Mouse (Mus musculus) heart, embryonic 10.5 days (tissue): Measurements from ENCODE around the gene Pitpnc1. TPM values are rescaled to one million over a fixed set of nuclear protein-coding genes. Genes with fewer than 3 reads are reported as not detected.

Experiments used
- DNase-seq: peaks from one replicate; pipeline ENCODE4 v3.0.0-alpha.2; 2017; ENCODE audit warnings: low spot score
- H3K27ac ChIP-seq: fragments of 300-500 bp; sonication (generic); 2 replicates; pipeline ENCODE4 v1.5.1; 2016; ENCODE audit warnings: mild to moderate bottlenecking
- H3K27me3 ChIP-seq: fragments of 300-500 bp; sonication (generic); 2 replicates; pipeline ENCODE4 v1.6.1; 2016; ENCODE audit warnings: mild to moderate bottlenecking; ENCODE audit not compliant: poor library complexity, insufficient read depth, severe bottlenecking
- H3K36me3 ChIP-seq: fragments of 300-500 bp; sonication (generic); 2 replicates; pipeline ENCODE4 v1.6.1; 2016; ENCODE audit warnings: mild to moderate bottlenecking, moderate library complexity
- H3K4me1 ChIP-seq: fragments of 300-500 bp; sonication (generic); 2 replicates; pipeline ENCODE4 v1.6.1; 2016; ENCODE audit warnings: mild to moderate bottlenecking
- H3K4me3 ChIP-seq: fragments of 300-500 bp; sonication (generic); 2 replicates; pipeline ENCODE4 v1.5.1; 2016; ENCODE audit warnings: mild to moderate bottlenecking, moderate library complexity
- H3K9me3 ChIP-seq: fragments of 300-500 bp; sonication (generic); 2 replicates; pipeline ENCODE4 v1.6.1; 2016; ENCODE audit warnings: mild to moderate bottlenecking, moderate library complexity
- WGBS: fragments of 180-500 bp; shearing (Covaris S2); methylation state at CpG from one replicate; pipeline ENCODE4 v1.1.7; 2016; 5-methylcytosine and 5-hydroxymethylcytosine counted together
- polyA plus RNA-seq: library from polyadenylated mRNA; unstranded; fragments of >200 nt; fragmentation: Nextera tagmentation; extraction: Ambion mirVana; gene quantifications from 2 replicates; pipeline ENCODE4 v1.2.1, GENCODE M21; 2016

Gene Pitpnc1
- polyA plus RNA-seq, 1 experiment from 2014 or later: 11.6 TPM

DNA sequence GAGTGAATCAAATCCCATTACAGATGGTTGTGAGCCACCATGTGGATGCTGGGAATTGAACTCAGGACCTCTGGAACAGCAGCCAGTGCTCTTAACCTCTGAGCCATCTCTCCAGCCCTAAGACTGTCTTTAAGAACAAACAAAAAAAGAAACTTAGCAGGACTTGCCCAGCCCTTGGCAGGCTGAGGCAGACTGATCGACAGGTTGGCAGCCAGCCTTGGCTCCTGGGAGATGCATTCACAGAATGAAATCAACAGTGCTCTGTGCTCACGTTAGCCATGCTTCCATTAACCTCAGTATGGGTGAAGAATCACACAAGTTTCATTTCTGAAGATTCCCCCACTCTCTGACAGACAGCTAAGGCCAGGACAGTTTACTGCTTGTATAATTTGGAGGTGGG, 280.1 kb downstream of the Pitpnc1 start:
- no peak for DNase-seq
- Histone ChIP-seq H3K4me1 (peaks cover 13% of the 10 kb centered on the region), H3K4me3 (no peak overlapping the region), H3K27ac (no peak overlapping the region), H3K9me3 (no peaks in the 10 kb centered on the region), H3K27me3 (no peaks in the 10 kb centered on the region), H3K36me3 (peaks cover 10% of the 10 kb centered on the region)
- 85% methylated on average over 2 of the region's 2 CpGs for WGBS

DNA sequence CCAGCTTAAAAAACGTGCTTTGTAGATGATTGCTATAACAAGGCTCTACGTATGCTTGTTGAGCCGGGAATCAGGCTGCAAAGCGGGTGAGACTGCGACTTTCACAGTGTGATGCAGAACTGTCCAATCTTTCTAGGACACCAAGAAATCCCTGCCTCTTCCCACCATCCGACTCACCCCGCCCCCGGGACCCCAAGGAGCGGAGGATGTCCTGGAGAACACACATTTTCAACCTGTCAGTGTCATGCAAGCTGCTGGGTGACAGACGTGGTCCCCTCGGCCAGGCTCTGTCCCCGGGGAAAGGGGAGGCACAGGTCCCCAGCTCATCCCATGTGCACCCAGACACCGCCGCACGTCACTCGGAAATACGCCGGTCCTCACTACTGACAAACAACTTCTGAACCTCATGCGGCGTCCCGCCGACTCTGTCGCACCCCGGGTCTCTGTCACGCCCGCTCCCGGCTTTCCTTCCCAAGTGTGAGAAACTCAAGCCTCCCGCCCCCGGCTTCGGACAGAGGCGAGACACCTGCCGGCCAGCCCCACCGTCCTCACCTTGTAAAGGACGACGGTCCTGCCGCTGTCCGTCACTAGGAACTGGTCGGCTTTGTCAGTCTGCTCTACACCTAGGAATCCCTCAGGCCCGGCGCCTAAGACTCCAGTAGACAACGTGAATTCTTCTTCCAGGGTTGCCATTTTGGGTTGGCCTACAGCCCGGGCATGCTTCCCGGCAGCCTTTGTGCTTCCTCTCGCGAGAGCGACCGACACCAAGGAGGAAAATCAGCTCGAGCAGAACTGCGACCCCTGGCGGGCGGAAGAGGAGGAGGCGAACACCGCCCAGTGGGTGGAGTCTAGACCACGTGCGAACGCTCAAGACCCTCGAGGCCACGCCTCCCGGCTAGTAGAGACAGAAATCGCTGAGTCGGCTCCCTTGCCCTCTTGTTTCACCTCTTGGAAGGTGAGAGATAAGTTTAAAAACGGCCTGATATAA, 281.6 kb downstream of the Pitpnc1 start, which contains the start of gene Nol11:
Nol11 (minus strand) TSS at position 817 of the 988 bp plus-strand sequence.
- no peaks in the 10 kb centered on the region for H3K27me3 ChIP-seq
- peaks cover 25% of the 10 kb centered on the region for H3K36me3 ChIP-seq
- peak; percentile 99 for DNase-seq
- peak within 1 kb of the TSS; percentile 88 for H3K27ac ChIP-seq
- WGBS: under 1% methylated on average over 62 of the region's 62 CpGs
- H3K4me1 ChIP-seq: peaks cover 9% of the 10 kb centered on the region
- peak within 1 kb of the TSS; percentile 72 for H3K4me3 ChIP-seq
- no peaks in the 10 kb centered on the region for H3K9me3 ChIP-seq

DNA sequence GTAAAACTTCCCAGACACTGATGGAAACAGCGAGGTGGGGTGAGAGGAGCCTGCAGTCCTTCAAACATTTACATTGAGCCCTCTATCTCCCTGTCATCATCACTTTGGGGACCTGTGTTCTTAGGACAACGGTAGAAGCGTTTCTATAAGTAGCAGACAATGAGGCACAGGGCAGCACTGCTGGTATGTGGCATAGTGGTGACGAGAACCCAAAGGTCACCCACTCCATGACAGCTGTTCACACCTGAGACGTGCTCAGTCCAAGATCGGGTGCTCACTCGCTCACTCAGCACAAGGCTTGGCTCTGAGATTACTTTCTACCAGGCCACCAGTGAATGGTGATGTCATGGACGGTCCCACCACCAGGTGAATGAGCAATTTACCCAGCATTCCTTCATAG, 286.7 kb downstream of the Pitpnc1 start:
- peaks cover 72% of the 10 kb centered on the region for H3K36me3 ChIP-seq
- H3K4me1 ChIP-seq: peaks cover 7% of the 10 kb centered on the region
- H3K4me3 ChIP-seq: no peak overlapping the region
- H3K27me3 ChIP-seq: no peaks in the 10 kb centered on the region
- 56% methylated on average over 8 of the region's 8 CpGs for WGBS
- H3K27ac ChIP-seq: no peak overlapping the region
- no peak for DNase-seq
- H3K9me3 ChIP-seq: no peaks in the 10 kb centered on the region

DNA sequence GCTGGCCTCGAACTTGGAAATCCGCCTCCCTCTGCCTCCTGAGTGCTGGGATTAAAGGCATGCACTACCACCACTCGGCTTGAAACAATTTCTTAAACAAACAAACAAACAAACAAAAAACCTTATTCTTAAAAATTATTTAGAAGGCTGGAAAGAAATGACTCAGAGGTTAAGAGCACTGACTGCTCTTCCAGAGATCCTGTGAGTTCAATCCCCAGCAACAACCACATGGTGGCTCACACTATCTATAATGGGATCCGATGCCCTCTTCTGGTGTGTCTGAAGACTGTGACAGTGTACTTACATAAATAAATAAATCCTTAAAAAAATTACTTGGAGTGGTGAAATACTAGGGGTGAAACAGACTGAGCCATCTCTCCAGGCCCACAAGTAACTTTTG, 309.3 kb downstream of the Pitpnc1 start:
- H3K9me3 ChIP-seq: no peaks in the 10 kb centered on the region
- peaks cover 14% of the 10 kb centered on the region for H3K4me1 ChIP-seq
- 80% methylated on average over 4 of the region's 4 CpGs for WGBS
- H3K4me3 ChIP-seq: no peak overlapping the region
- peaks cover 14% of the 10 kb centered on the region for H3K36me3 ChIP-seq
- no peaks in the 10 kb centered on the region for H3K27me3 ChIP-seq
- no peak for DNase-seq
- no peak overlapping the region for H3K27ac ChIP-seq

DNA sequence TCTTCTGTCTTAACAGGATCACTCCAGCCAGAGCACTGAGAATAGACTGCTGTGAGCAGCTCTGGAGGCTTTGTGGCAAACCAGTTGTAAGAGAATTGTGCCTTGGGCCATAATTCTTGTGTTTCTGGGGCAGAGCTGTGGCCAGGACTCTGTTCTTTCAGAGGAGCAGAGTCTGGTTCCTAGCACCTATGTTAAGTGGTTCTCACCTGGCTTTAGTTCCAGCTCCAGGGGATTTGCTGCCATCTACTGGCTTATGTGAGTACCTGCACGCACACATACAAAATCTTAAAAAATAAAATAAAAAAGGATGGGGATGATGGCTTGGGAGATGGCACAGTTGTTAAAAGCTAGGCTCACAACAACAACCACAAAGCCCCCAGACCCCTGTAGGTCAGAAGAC, 311.5 kb downstream of the Pitpnc1 start:
- no peak overlapping the region for H3K4me3 ChIP-seq
- no peak for DNase-seq
- 0 out of 2 replicates have a peak, but pooled peaks cover 1% of the 10 kb centered on the region for H3K36me3 ChIP-seq
- H3K4me1 ChIP-seq: peaks cover 14% of the 10 kb centered on the region
- no peaks in the 10 kb centered on the region for H3K27me3 ChIP-seq
- no peak overlapping the region for H3K27ac ChIP-seq
- 51% methylated on average over 1 of the region's 1 CpGs for WGBS
- no peaks in the 10 kb centered on the region for H3K9me3 ChIP-seq

Other genes starting within 250 kb of the Pitpnc1 start
- gene Psmd12, start 8.8 kb upstream of the Pitpnc1 start, polyA plus RNA-seq: 191 and 223 TPM in 2 replicates
- 20.9 and 22.4 TPM in 2 replicates for gene Helz, start 77.2 kb upstream of the Pitpnc1 start, polyA plus RNA-seq
- not detected in 2 replicates for gene Cacng1, start 245.8 kb upstream of the Pitpnc1 start, polyA plus RNA-seq